Mouse (Mus musculus): Measurements from ENCODE around the gene Avp. TPM values are rescaled to one million over a fixed set of nuclear protein-coding genes. Genes with fewer than 3 reads are reported as not detected.

Avp gene
- polyA plus RNA-seq, 1 experiment from 2014 or later: not detected

DNA sequence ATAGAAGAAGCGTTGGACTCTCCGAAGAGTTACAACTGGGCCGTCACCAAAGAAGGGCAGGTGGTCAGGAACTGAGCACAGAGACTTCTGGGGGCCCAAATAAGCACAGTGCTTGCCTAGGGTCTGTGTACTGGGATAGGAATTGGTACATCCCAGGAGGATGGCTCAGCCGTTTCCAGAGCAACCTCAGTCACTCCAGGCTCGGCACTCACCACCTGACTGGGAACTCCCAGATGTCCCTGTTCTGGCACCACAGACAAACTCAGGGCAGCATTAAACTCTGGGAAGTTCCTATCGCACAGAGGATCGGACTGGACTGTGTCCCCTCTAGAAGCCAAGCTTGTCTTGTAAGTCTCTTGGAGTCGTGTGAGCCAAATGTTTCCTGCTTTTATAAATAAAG is 17.4 kb downstream of the Avp start:
- peaks cover 20% of the 10 kb centered on the region for H3K36me3 ChIP-seq
- peak overlapping the region; percentile 99 for H3K4me2 ChIP-seq (replicated peaks)
- no peak for ATAC-seq (ENCODE audit: low FRiP score, low read depth)
- H3K9ac ChIP-seq: 0 out of 2 replicates have a peak overlapping the region, but pooled peaks have one; percentile 87
- H3K4me1 ChIP-seq: peaks cover 20% of the 10 kb centered on the region
- no peaks in the 10 kb centered on the region for H3K27me3 ChIP-seq (replicated peaks)
- H3K27ac ChIP-seq: no peak overlapping the region
- no peaks in the 10 kb centered on the region for H3K9me3 ChIP-seq
- WGBS: 85% methylated on average over 8 of the region's 8 CpGs
- H3K4me3 ChIP-seq: no peak overlapping the region

DNA sequence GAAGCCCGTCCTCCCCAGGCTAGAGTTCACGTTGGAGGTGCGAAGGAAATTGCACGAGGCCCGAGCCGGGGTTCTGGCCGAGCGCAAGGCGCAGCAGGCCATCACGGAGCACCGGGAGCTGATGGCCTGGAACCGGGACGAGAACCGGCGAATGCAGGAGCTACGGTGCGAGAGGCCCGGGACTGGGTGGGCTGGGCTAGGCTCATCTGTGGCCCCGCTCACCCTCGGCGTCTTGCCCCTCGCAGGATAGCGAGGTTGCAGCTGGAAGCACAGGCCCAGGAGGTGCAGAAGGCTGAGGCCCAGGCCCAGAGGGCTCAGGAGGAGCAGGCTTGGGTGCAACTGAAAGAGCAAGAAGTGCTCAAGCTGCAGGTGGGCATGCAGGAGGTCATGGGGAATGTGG is 18.3 kb downstream of the Avp start:
- no peaks in the 10 kb centered on the region for H3K27me3 ChIP-seq (replicated peaks)
- H3K36me3 ChIP-seq: peaks cover 20% of the 10 kb centered on the region
- H3K4me1 ChIP-seq: peaks cover 20% of the 10 kb centered on the region
- no peak overlapping the region for H3K27ac ChIP-seq
- H3K4me3 ChIP-seq: peak overlapping the region; percentile 91
- WGBS: 1% methylated on average over 23 of the region's 23 CpGs
- peak; percentile 30 for ATAC-seq (ENCODE audit: low FRiP score, low read depth)
- H3K4me2 ChIP-seq (replicated peaks): peak overlapping the region; percentile 99
- H3K9ac ChIP-seq: peak overlapping the region; percentile 87
- no peaks in the 10 kb centered on the region for H3K9me3 ChIP-seq

DNA sequence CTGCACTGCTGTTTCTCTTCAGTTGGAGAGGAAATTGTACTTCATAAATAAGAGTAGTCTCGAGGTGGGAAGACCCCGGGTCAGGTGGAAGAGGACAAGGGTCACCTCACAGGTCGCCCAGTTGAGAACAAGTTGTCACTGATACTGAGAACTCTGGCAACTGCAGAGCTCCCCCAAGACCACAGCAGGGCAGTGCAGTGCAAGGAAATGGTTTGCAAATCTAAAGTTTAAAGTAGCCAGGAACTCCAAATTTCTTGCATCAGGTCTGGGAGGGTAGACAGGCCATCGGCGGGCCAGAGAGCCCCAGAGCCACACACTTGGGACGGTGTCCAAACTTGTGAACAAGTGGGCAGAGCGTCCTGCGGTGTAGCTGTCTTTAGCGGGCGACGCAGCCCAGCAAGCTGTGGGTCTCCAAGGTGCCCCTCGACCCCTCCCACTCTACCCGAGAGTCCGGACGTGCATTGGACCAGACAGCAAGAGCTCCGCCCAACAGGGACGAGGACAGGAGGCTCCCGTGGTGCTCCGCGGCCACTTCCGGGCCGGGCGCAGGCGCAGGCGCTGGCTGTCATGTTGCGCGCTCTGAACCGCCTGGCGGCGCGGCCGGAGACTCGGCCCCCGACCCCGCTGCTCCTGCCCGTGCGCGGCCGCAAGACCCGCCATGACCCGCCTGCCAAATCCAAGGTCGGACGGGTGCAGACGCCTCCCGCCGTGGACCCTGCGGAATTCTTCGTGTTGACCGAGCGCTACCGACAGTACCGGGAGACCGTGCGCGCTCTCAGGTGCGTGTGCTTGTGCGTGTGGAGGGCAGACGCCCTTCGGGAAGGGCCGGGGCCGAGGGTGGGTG is 18.9 kb downstream of the Avp start, which contains the start of gene Mrps26:
Mrps26 (plus strand) TSS at position 531 of the 844 bp plus-strand sequence.
- H3K4me2 ChIP-seq (replicated peaks): peak within 1 kb of the TSS; percentile 99
- no peak within 1 kb of the TSS for H3K27ac ChIP-seq
- peak within 1 kb of the TSS; percentile 91 for H3K4me3 ChIP-seq
- H3K9me3 ChIP-seq: no peaks in the 10 kb centered on the region
- H3K4me1 ChIP-seq: peaks cover 20% of the 10 kb centered on the region
- no peaks in the 10 kb centered on the region for H3K27me3 ChIP-seq (replicated peaks)
- H3K36me3 ChIP-seq: peaks cover 20% of the 10 kb centered on the region
- peak; percentile 99 for ATAC-seq (ENCODE audit: low FRiP score, low read depth)
- H3K9ac ChIP-seq: peak within 1 kb of the TSS; percentile 87
- under 1% methylated on average over 61 of the region's 61 CpGs for WGBS

DNA sequence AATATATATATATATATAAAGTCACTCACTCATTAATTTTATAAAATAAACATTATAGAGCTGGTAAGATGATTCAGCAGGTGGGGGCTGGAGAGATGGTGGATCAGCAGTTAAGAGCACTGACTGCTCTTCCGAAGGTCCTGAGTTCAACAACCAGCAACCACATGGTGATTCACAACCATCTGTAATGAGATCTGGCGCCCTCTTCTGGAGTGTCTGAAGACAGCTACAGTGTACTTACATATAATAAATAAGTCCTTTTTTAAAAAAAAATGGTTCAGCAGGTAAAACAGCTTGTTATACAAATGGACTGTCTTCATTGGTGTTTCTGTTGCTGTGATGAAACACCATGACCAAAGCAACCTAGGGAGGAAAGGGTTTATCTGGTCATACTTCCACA is 24.3 kb downstream of the Avp start:
- WGBS: 69% methylated on average over 2 of the region's 2 CpGs
- Histone ChIP-seq H3K9ac (no peak overlapping the region), H3K4me3 (no peak overlapping the region), H3K4me1 (peaks cover 4% of the 10 kb centered on the region), H3K9me3 (no peaks in the 10 kb centered on the region), H3K36me3 (peaks cover 33% of the 10 kb centered on the region), H3K27me3 (replicated peaks) (no peaks in the 10 kb centered on the region), H3K4me2 (replicated peaks) (no peak overlapping the region), H3K27ac (no peak overlapping the region)
- ATAC-seq (ENCODE audit: low FRiP score, low read depth): no peak

DNA sequence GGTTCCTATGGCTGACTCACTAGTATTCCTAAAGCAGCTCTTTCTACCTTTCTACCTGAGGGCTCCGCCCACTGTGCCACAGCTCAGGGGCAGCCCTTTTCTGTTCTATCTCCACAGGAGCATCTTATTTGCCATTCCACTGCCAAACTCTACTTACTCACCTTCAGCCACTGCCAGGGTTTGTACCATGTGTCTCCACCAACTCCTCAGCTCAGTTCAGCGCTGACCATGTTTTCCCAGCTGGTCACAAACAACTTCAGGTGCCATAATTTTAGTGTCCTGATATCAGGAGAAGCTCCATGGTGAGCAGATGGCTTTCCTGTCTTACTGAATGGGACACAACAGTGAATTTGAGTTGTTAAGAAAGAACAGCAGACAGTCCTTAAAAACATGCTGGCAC is 24.9 kb downstream of the Avp start:
- ATAC-seq (ENCODE audit: low FRiP score, low read depth): no peak
- Histone ChIP-seq H3K36me3 (peaks cover 39% of the 10 kb centered on the region), H3K4me1 (no peaks in the 10 kb centered on the region), H3K4me3 (no peak overlapping the region), H3K27me3 (replicated peaks) (no peaks in the 10 kb centered on the region), H3K9ac (no peak overlapping the region), H3K9me3 (no peaks in the 10 kb centered on the region), H3K27ac (no peak overlapping the region), H3K4me2 (replicated peaks) (no peak overlapping the region)
- 96% methylated on average over 2 of the region's 2 CpGs for WGBS

DNA sequence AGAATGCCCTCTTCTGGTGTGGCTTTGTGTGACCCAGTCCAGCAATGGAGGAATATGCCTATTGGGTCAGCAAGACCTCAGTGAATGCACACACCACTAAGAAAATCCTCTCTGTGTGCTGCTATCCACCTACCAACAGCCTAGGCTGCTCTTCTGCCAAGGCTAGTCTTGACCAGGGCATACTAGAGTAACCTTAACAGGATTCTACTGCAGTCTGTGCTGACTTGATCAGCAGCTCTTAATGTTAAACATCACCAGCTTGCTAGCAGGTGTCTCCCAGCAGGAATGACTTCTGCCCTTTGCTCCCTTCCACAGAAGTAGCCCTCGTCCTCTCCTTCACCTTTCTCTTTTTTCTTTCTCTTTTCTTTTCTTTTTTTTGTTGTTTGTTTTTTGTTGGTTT is 26.1 kb downstream of the Avp start:
- Histone ChIP-seq H3K4me3 (no peak overlapping the region), H3K27ac (no peak overlapping the region), H3K36me3 (peaks cover 51% of the 10 kb centered on the region), H3K4me1 (no peaks in the 10 kb centered on the region), H3K9me3 (no peaks in the 10 kb centered on the region), H3K27me3 (replicated peaks) (no peaks in the 10 kb centered on the region), H3K4me2 (replicated peaks) (no peak overlapping the region), H3K9ac (no peak overlapping the region)
- 79% methylated on average over 1 of the region's 1 CpGs for WGBS
- no peak for ATAC-seq (ENCODE audit: low FRiP score, low read depth)

DNA sequence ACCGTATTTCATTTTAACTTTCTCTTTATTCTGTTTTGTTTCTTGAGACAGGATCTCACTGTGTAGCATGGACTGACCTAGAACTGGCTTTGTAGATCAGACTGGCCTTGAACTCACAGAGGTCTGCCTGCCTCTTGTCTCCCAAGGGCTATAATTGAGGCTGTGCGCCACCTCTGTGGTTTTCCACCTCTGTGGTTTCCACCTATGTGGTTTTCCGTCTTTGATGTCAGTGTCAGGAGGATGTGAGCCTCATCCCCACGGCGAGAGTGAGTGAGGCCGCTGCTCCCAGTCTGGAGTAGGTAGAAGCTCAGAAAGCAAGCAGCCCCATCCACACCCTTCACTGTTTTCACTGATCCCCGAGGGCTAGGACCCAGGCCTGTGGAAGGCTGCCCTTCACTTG is 27.5 kb downstream of the Avp start:
- Histone ChIP-seq H3K27ac (no peak overlapping the region), H3K4me3 (no peak overlapping the region), H3K4me1 (no peaks in the 10 kb centered on the region), H3K9me3 (no peaks in the 10 kb centered on the region), H3K36me3 (peaks cover 55% of the 10 kb centered on the region), H3K9ac (no peak overlapping the region), H3K4me2 (replicated peaks) (no peak overlapping the region), H3K27me3 (replicated peaks) (no peaks in the 10 kb centered on the region)
- 93% methylated on average over 7 of the region's 7 CpGs for WGBS
- ATAC-seq (ENCODE audit: low FRiP score, low read depth): no peak

DNA sequence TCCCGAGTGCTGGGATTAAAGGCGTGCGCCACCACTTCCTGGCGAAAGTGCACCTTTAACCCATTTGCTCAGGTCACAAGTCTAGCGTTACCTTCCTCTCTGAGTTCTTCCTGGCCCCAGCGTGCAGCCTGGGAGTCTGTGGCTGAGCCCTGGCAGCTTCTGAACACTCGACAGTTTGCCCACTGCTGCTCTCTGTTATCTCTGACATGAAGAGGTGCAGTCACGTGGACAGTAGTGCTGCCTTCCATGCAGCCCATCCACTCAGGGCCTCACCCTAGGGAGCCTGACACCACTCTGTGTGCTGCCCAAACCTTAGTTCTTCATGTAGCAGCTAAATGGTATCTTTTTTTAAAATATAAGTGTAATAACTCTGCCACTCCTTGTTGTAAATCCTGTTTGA is 35.4 kb downstream of the Avp start:
- WGBS: 92% methylated on average over 8 of the region's 8 CpGs
- Histone ChIP-seq H3K9me3 (no peaks in the 10 kb centered on the region), H3K27ac (no peak overlapping the region), H3K27me3 (replicated peaks) (no peaks in the 10 kb centered on the region), H3K4me1 (no peaks in the 10 kb centered on the region), H3K4me3 (no peak overlapping the region), H3K36me3 (peaks cover 78% of the 10 kb centered on the region), H3K4me2 (replicated peaks) (no peak overlapping the region), H3K9ac (no peak overlapping the region)
- no peak for ATAC-seq (ENCODE audit: low FRiP score, low read depth)

DNA sequence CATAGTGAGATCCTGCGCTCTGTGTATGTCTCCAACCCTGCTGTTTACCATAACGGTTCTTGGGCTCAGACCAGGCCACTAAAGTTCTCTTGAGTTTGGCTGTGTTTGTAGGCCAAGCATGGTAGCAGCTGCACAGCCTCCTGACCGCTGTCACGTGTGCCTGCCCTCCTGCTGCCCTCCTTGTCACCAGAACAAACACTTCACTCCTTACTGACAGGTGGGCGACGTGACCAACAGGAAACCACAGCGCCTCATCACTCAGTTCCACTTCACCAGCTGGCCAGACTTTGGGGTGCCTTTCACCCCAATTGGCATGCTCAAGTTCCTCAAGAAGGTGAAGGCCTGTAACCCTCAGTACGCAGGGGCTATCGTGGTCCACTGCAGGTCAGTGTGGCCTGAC is 42.1 kb downstream of the Avp start:
- Histone ChIP-seq H3K4me2 (replicated peaks) (no peak overlapping the region), H3K27ac (no peak overlapping the region)
- 92% methylated on average over 9 of the region's 9 CpGs for WGBS

DNA sequence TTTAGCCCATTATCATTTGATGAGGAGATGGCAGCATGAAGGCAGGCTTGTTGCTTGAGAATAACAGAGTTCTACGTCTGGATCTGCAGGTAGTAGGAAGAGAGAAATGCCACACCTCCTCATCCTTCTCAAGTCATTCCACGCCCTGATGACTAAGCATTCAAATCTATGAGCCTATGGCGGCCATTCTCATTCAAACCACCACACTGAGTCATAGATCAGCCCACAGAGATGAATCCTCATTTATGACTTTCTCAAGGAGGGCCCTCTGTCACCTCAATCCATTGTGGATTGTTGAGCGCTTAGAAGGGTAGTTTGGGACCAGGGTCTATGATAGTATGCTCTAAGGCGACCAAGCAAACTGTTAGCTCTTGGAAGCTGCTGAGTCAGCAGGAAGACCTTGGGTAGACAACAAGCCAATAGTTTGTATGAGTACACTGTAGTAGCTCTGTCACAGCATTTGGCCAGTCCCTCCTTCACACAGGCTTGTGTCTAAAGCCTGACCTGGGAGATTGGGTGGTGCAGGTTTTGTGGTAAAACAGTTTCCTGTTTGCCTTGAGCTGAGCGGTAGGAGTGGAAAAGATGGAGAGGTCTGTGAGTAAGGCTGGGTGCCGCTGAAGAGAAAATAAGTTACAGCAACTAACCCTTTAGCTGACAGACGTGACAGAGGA is 43.3 kb downstream of the Avp start:
- Histone ChIP-seq H3K4me2 (replicated peaks) (no peak overlapping the region), H3K27me3 (replicated peaks) (no peaks in the 10 kb centered on the region), H3K4me1 (no peaks in the 10 kb centered on the region), H3K9me3 (no peaks in the 10 kb centered on the region), H3K4me3 (no peak overlapping the region), H3K36me3 (peaks cover 76% of the 10 kb centered on the region), H3K27ac (no peak overlapping the region), H3K9ac (no peak overlapping the region)
- WGBS: 93% methylated on average over 8 of the region's 8 CpGs
- ATAC-seq (ENCODE audit: low FRiP score, low read depth): no peak

More for the DNA sequence above, 42.1 kb downstream of the Avp start:
- Histone ChIP-seq H3K27me3 (replicated peaks) (no peaks in the 10 kb centered on the region), H3K36me3 (peaks cover 80% of the 10 kb centered on the region), H3K9me3 (no peaks in the 10 kb centered on the region), H3K9ac (no peak overlapping the region), H3K4me1 (no peaks in the 10 kb centered on the region), H3K4me3 (no peak overlapping the region)
- no peak for ATAC-seq (ENCODE audit: low FRiP score, low read depth)

DNA sequence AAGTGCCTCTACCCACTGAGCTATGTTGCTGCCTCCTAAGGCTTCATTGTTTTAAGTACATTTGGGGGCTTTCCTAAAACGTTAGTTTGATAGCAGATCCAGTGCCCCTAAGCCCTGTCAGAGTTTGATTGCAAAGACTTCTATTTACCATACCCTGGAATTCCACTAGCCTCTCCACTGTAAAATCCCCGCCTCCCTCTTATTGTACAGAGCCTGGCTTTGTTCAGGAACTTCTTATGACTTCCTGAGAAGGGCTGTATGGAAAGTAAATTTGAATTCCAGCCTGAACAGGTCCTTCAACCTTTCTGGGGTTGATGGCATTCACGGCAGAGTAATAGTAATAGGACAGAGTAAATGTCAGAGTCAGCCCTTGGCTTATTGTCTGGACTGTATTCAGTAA is 45.5 kb downstream of the Avp start:
- 87% methylated on average over 3 of the region's 3 CpGs for WGBS

DNA sequence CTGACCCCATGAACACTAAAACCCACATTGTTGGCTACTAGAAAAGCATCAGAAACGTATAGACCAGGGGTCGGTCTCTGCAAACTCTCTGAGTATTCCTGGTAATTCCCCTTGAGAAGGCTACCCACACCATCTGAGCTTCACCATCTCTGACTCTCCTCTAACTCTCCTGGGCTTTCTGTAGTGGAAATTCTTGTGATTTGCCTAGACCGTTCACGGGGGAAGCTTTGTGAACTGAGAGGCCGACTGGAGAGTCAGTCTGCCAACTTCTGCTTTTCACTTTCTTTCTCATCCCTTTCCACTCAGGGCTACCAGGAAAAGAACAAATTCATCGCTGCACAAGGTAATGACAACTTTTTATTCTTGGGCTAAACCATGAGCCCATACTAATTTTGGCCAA is 47.3 kb downstream of the Avp start:
- peaks cover 51% of the 10 kb centered on the region for H3K36me3 ChIP-seq
- H3K4me2 ChIP-seq (replicated peaks): no peak overlapping the region
- H3K4me1 ChIP-seq: no peaks in the 10 kb centered on the region
- H3K9ac ChIP-seq: no peak overlapping the region
- no peak overlapping the region for H3K4me3 ChIP-seq
- H3K9me3 ChIP-seq: no peaks in the 10 kb centered on the region
- 94% methylated on average over 6 of the region's 6 CpGs for WGBS
- ATAC-seq (ENCODE audit: low FRiP score, low read depth): no peak
- no peaks in the 10 kb centered on the region for H3K27me3 ChIP-seq (replicated peaks)
- no peak overlapping the region for H3K27ac ChIP-seq

More for the DNA sequence above, 45.5 kb downstream of the Avp start:
- H3K4me1 ChIP-seq: no peaks in the 10 kb centered on the region
- no peak overlapping the region for H3K4me2 ChIP-seq (replicated peaks)
- H3K9ac ChIP-seq: no peak overlapping the region
- no peak overlapping the region for H3K27ac ChIP-seq
- peaks cover 69% of the 10 kb centered on the region for H3K36me3 ChIP-seq
- no peak overlapping the region for H3K4me3 ChIP-seq
- no peaks in the 10 kb centered on the region for H3K27me3 ChIP-seq (replicated peaks)
- no peak for ATAC-seq (ENCODE audit: low FRiP score, low read depth)
- no peaks in the 10 kb centered on the region for H3K9me3 ChIP-seq

Data from neural tube, embryonic 12.5 days (tissue).